Mouse (Mus musculus) small intestine, adult 2 months (tissue): ENCODE results near the gene Wdr63. TPM values are rescaled to one million over a fixed set of nuclear protein-coding genes. Genes with fewer than 3 reads are reported as not detected.

ENCODE experiments used
- H3K27ac ChIP-seq: fragments of 200-500 bp; 2 replicates; pipeline ENCODE4 v1.5.1; 2012; ENCODE audit warnings: low read depth, low read length, control low read depth, inconsistent platforms; ENCODE audit not compliant: insufficient read depth
- H3K27me3 ChIP-seq: fragments of 200-500 bp; 2 replicates; pipeline ENCODE4 v1.6.1; 2012; ENCODE audit warnings: mild to moderate bottlenecking, moderate library complexity, low read length, inconsistent platforms; ENCODE audit not compliant: control insufficient read depth, insufficient read depth
- H3K36me3 ChIP-seq: fragments of 200-500 bp; 2 replicates; pipeline ENCODE4 v1.6.1; 2012; ENCODE audit warnings: mild to moderate bottlenecking, low read length, control low read depth, inconsistent platforms; ENCODE audit not compliant: control insufficient read depth, insufficient read depth
- H3K4me1 ChIP-seq: fragments of 200-500 bp; 2 replicates; pipeline ENCODE4 v1.6.1; 2012; ENCODE audit warnings: low read length, inconsistent platforms, mixed read lengths; ENCODE audit not compliant: control insufficient read depth, insufficient read depth, insufficient read length
- H3K4me3 ChIP-seq: fragments of 200-500 bp; 2 replicates; pipeline ENCODE4 v1.5.1; 2012; ENCODE audit warnings: low read depth, mild to moderate bottlenecking, control low read depth, inconsistent platforms, low read length, moderate library complexity
- CTCF ChIP-seq: fragments of 200-500 bp; IDR thresholded peaks from 2 replicates; pipeline ENCODE4 v1.5.1; 2012; ENCODE audit warnings: low read depth, mild to moderate bottlenecking, control low read depth, inconsistent platforms, low read length, moderate library complexity, mixed read lengths; ENCODE audit not compliant: insufficient replicate concordance, insufficient read length; ENCODE audit errors: extremely low read depth
- POLR2A ChIP-seq: fragments of 200-500 bp; IDR thresholded peaks from 2 replicates; pipeline ENCODE4 v1.6.1; 2012; ENCODE audit warnings: low read depth, mild to moderate bottlenecking, control low read depth, inconsistent platforms, low read length, moderate library complexity
- WGBS: fragments of 180-500 bp; shearing (Covaris S2); methylation state at CpG from one replicate; pipeline ENCODE4 v1.1.7; 2018; 5-methylcytosine and 5-hydroxymethylcytosine counted together
- polyA plus RNA-seq: library from polyadenylated mRNA; depleted of rRNA; stranded (reverse); fragments of >200 nt; gene quantifications from 2 replicates; pipeline ENCODE4 v1.2.3, GENCODE M21; 2012

The Wdr63 gene
- polyA plus RNA-seq, 1 experiment: not detected

DNA sequence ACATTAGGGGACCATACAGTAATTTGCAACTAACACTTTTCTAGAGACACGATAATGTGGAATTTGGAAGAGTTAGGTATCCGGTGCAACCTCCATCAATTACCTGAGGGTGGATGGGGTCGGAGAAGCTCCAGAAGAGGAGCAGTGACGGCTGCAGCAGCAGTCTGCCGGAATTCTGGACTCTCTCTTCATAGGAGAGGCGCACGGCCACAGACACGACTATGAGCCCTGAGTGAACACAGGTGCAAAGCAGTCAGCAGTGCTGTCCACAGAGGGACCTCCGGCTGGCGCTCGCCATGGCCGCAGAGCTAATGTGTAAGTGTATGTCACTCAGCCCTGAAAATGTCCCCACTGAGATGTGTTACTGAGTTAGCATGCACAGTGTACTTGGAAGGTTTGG is 27.7 kb downstream of the Wdr63 start:
- no peaks in the 10 kb centered on the region for H3K27me3 ChIP-seq
- WGBS: 92% methylated on average over 12 of the region's 12 CpGs
- no peak overlapping the region for H3K4me3 ChIP-seq
- H3K36me3 ChIP-seq: no peaks in the 10 kb centered on the region
- no peaks in the 10 kb centered on the region for H3K4me1 ChIP-seq
- H3K27ac ChIP-seq: no peak overlapping the region
- TF ChIP-seq CTCF (no peak), POLR2A (no peak)

GRCm38 (mm10) chr3:146072780-146073179 is 35.1 kb downstream of the Wdr63 start:
- H3K4me1 ChIP-seq: no peaks in the 10 kb centered on the region
- WGBS: 61% methylated on average over 7 of the region's 7 CpGs
- H3K27ac ChIP-seq: no peak overlapping the region
- H3K4me3 ChIP-seq: no peak overlapping the region
- no peaks in the 10 kb centered on the region for H3K27me3 ChIP-seq
- no peaks in the 10 kb centered on the region for H3K36me3 ChIP-seq
- no peak for TF ChIP-seq POLR2A
- no peak for TF ChIP-seq CTCF

DNA sequence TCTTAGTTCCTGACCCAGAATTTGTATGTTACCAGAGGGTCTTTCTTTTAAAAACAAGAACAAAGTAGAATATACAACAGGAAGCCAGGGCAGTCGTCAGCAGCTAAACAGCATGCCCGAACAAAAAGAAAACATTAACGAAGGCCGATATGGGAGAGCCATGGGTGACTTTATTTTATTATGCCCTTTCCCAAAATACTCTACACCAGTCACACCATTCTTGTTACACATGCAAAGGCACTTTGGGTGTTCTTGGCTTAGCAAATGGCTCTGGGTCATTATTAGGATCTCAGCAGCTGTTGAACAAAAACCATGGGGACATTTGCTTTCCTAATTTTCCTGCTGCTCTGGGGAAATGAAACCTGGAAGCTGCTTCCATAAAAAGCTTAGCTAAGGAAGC is 38.7 kb downstream of the Wdr63 start:
- no peak overlapping the region for H3K4me3 ChIP-seq
- no peaks in the 10 kb centered on the region for H3K4me1 ChIP-seq
- no peaks in the 10 kb centered on the region for H3K36me3 ChIP-seq
- TF ChIP-seq CTCF (no peak), POLR2A (no peak)
- 84% methylated on average over 4 of the region's 4 CpGs for WGBS
- no peak overlapping the region for H3K27ac ChIP-seq
- no peaks in the 10 kb centered on the region for H3K27me3 ChIP-seq

DNA sequence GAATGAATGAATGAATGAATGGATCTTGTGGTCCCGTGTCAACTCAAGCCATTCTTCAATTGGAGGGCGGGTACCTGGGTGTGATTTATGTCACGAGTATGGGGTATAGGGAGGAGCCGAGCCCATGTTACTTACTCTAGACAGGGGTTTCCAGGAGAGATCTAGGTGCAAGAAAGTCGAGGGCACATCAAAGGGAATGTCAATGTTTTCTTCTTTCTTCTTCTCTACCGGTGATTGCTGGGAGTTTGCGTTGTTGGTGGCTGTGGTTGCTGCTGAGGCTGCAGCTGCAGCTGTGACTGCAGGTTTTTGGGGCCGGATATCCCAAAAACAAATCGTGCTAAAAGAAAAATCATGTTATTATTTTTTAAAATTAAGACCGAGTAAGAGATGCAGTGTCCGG is 44.8 kb downstream of the Wdr63 start:
- no peak for TF ChIP-seq CTCF
- no peak for TF ChIP-seq POLR2A
- WGBS: 80% methylated on average over 11 of the region's 11 CpGs
- Histone ChIP-seq H3K27ac (no peak overlapping the region), H3K36me3 (no peaks in the 10 kb centered on the region), H3K4me1 (no peaks in the 10 kb centered on the region), H3K4me3 (no peak overlapping the region), H3K27me3 (no peaks in the 10 kb centered on the region)

DNA sequence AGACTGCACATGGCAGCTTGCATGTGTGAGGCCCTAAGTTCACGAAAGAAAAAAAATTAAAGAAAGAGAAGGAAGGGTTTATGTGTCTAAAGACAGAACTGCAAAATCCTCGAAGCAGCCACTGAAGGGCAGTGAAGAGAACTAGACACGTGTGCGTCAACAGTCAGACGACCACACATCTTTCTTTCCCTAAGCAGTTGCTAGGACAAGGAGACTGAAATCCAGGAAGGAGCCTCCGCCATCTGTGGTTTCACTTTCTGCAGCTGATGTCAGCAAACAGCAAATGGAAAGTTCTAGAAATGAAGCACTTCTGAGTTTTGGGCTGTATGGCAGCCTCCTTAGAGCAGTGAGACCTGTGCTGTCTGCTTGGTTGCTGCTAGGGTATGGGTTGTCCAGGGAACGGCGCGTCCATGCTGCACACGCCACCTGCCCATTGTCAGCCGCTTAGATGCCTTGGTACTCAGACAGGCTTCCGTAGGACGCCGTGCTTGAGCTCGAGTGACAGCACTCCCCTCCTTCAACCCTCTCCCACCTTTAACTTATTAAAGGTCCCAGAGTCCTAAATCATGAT is 48.5 kb downstream of the Wdr63 start:
- Histone ChIP-seq H3K4me1 (no peaks in the 10 kb centered on the region), H3K36me3 (no peaks in the 10 kb centered on the region), H3K4me3 (no peak overlapping the region), H3K27ac (no peak overlapping the region), H3K27me3 (no peaks in the 10 kb centered on the region)
- TF ChIP-seq POLR2A (no peak), CTCF (no peak)
- WGBS: 78% methylated on average over 15 of the region's 15 CpGs

DNA sequence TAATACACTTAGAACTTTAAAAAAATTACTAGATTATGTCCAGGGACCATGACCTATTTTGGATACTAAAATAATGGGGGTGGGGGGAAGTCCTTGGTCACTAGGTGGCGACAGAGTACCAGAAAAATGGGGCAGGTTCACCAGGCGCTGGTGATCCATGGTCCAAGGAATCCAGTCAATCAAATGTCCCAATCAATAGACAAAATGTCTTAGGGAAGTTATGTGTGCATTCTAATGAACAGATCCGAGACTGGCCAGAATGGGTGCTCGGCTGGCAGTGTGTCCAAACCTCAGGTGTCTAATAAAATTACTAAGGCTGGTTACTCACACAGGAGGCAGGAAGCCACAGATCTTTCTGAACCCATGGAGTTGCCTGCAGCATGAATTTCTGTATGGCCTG is 49.7 kb downstream of the Wdr63 start:
- TF ChIP-seq POLR2A: no peak
- peak; percentile 86; the same call in 1 of the 2 replicates for TF ChIP-seq CTCF
- WGBS: 5% methylated on average over 4 of the region's 4 CpGs
- no peak overlapping the region for H3K4me3 ChIP-seq
- no peaks in the 10 kb centered on the region for H3K36me3 ChIP-seq
- no peaks in the 10 kb centered on the region for H3K4me1 ChIP-seq
- H3K27ac ChIP-seq: no peak overlapping the region
- no peaks in the 10 kb centered on the region for H3K27me3 ChIP-seq

GRCm38 (mm10) chr3:146057131-146057530 is 50.8 kb downstream of the Wdr63 start:
- Histone ChIP-seq H3K27me3 (no peaks in the 10 kb centered on the region), H3K4me1 (no peaks in the 10 kb centered on the region), H3K36me3 (no peaks in the 10 kb centered on the region), H3K27ac (no peak overlapping the region), H3K4me3 (no peak overlapping the region)
- TF ChIP-seq CTCF (no peak), POLR2A (no peak)
- WGBS: 67% methylated on average over 7 of the region's 7 CpGs

DNA sequence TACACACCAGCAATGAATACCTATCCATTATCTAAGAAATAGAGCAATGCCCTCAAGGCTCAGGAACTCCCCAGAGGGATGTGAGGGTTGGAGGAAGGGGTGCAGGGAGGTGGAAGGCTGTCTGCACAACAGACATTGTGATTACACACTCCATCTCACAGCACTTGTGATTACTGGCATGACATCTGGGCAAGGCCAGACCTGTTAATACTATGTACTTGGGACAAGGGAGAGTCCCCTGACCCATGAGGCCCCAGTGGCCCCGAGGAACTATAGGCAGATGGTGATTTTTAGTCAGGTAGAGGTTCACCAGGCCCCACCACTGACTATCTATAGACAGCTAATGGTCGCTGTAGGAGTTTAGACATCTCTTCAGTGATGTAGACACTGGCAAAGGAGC is 54.1 kb downstream of the Wdr63 start:
- no peak overlapping the region for H3K27ac ChIP-seq
- no peaks in the 10 kb centered on the region for H3K36me3 ChIP-seq
- TF ChIP-seq CTCF (no peak), POLR2A (no peak)
- H3K27me3 ChIP-seq: no peaks in the 10 kb centered on the region
- WGBS: 76% methylated on average over 2 of the region's 2 CpGs
- no peaks in the 10 kb centered on the region for H3K4me1 ChIP-seq
- no peak overlapping the region for H3K4me3 ChIP-seq
